In genomic region chr17:25556630-25557354, GRCm38 (mm10) we compare ENCODE assay signal across 9 mouse cellular contexts. TPM values are rescaled to one million over a fixed set of nuclear protein-coding genes. Genes with fewer than 3 reads are reported as not detected.
DNase-seq lines count a peak whose midpoint lies in the region; ATAC-seq and TF ChIP-seq lines count a peak whose summit lies in the region.
"Had no signal": no experiment of that assay in that cellular context is flagged by ENCODE, and none has a peak within 500 bp of the region (broad histone marks: within the 10 kb centered on the region; RNA-seq: fewer than 3 reads in every experiment).

No protein-coding gene starts in this region.

- no peaks in the 10 kb centered on the region for H3K9me3 ChIP-seq in kidney, embryonic 15.5 days (replicated peaks)
- no peaks in the 10 kb centered on the region for H3K9me3 ChIP-seq in hindbrain, embryonic 15.5 days
- H3K9me3 ChIP-seq in liver, embryonic 13.5 days (replicated peaks) = no peaks in the 10 kb centered on the region

- 9% methylated on average over 21 of the region's 21 CpGs for WGBS in kidney, embryonic 15.5 days
- 10% methylated on average over 21 of the region's 21 CpGs for WGBS in hindbrain, embryonic 15.5 days
- WGBS in liver, embryonic 13.5 days (ENCODE audit: insufficient replicate concordance) = 7% methylated on average over 21 of the region's 21 CpGs
- WGBS in cerebellum, adult 2 months = 29% methylated on average over 21 of the region's 21 CpGs

- TF ChIP-seq CTCF in cerebellum, adult 2 months (IDR thresholded peaks at IDR 0.05; ENCODE audit: borderline replicate concordance, insufficient read depth, low read depth, low read length) = no peak

- H3K27me3 ChIP-seq in kidney, embryonic 15.5 days = peaks cover 14% of the 10 kb centered on the region
- no peaks in the 10 kb centered on the region for H3K27me3 ChIP-seq in hindbrain, embryonic 15.5 days
- H3K27me3 ChIP-seq in liver, embryonic 13.5 days = peaks cover 51% of the 10 kb centered on the region
- H3K27me3 ChIP-seq in cerebellum, adult 2 months (ENCODE audit: control insufficient read depth, insufficient read depth, low read length) = no peaks in the 10 kb centered on the region

- peak overlapping the region; percentile 33 for H3K4me3 ChIP-seq in kidney, embryonic 15.5 days (replicated peaks)
- H3K4me3 ChIP-seq in hindbrain, embryonic 15.5 days = peak overlapping the region; percentile 22
- H3K4me3 ChIP-seq in liver, embryonic 13.5 days (replicated peaks) = no peak overlapping the region
- no peak overlapping the region for H3K4me3 ChIP-seq in cerebellum, adult 2 months (replicated peaks; ENCODE audit: insufficient read depth, low read depth, low read length)

- peak overlapping the region; percentile 56 for H3K27ac ChIP-seq in kidney, embryonic 15.5 days
- H3K27ac ChIP-seq in hindbrain, embryonic 15.5 days (replicated peaks) = peak overlapping the region; percentile 73
- H3K27ac ChIP-seq in liver, embryonic 13.5 days = no peak overlapping the region
- H3K27ac ChIP-seq in cerebellum, adult 2 months (ENCODE audit: insufficient read depth, low read length) = no peak overlapping the region

- ATAC-seq in kidney, embryonic 15.5 days (replicated peaks; ENCODE audit: low FRiP score) = peak; percentile 55
- peak; percentile 49; the same call in 1 of the 2 replicates for ATAC-seq in hindbrain, embryonic 15.5 days (ENCODE audit: low FRiP score, low read depth)
- no peak for ATAC-seq in liver, embryonic 13.5 days (ENCODE audit: low read depth)

- peak overlapping the region; percentile 64 for H3K4me2 ChIP-seq in kidney, embryonic 15.5 days
- peak overlapping the region; percentile 62 for H3K4me2 ChIP-seq in hindbrain, embryonic 15.5 days
- peak overlapping the region; percentile 23 for H3K4me2 ChIP-seq in liver, embryonic 13.5 days

- no peak for TF ChIP-seq POLR2A in cerebellum, adult 2 months (IDR thresholded peaks at IDR 0.05; ENCODE audit: borderline replicate concordance, insufficient read depth, low read length)

- peaks cover 24% of the 10 kb centered on the region for H3K4me1 ChIP-seq in kidney, embryonic 15.5 days
- H3K4me1 ChIP-seq in hindbrain, embryonic 15.5 days (replicated peaks) = peaks cover 40% of the 10 kb centered on the region
- 0 out of 2 replicates have a peak, but pooled peaks cover 3% of the 10 kb centered on the region for H3K4me1 ChIP-seq in liver, embryonic 13.5 days (replicated peaks)
- H3K4me1 ChIP-seq in cerebellum, adult 2 months (ENCODE audit: control insufficient read depth, insufficient read depth, low read length) = peaks cover 6% of the 10 kb centered on the region

- DNase-seq in kidney, adult 18-20 months = no peak
- DNase-seq in embryo, embryonic 9.5 days (ENCODE audit: extremely low spot score) = peak; percentile 59
- no peak for DNase-seq in liver, embryonic 13.5 days
- DNase-seq in yolk sac, embryonic 10.5 days (ENCODE audit: low spot score) = peak; percentile 17
- DNase-seq in cerebellum, adult 2 months = no peak
- no peak for DNase-seq in lung, postnatal 25 days (ENCODE audit: low spot score)

- peak overlapping the region; percentile 16; the same call in 1 of the 2 replicates for H3K9ac ChIP-seq in kidney, embryonic 15.5 days
- H3K9ac ChIP-seq in hindbrain, embryonic 15.5 days = peak overlapping the region; percentile 34
- H3K9ac ChIP-seq in liver, embryonic 13.5 days = no peak overlapping the region

- no peaks in the 10 kb centered on the region for H3K36me3 ChIP-seq in kidney, embryonic 15.5 days
- no peaks in the 10 kb centered on the region for H3K36me3 ChIP-seq in hindbrain, embryonic 15.5 days
- no peaks in the 10 kb centered on the region for H3K36me3 ChIP-seq in liver, embryonic 13.5 days

RNA-seq across cellular contexts. Expression of gene Sox8, which starts 13.7 kb away (rescaled TPM):
- 5.1 and 5.9 TPM in 2 replicates for polyA plus RNA-seq in kidney, embryonic 15.5 days (2015; fragmentation: Nextera tagmentation; extraction: Ambion mirVana)
- polyA plus RNA-seq in hindbrain, embryonic 15.5 days (2015; fragmentation: Nextera tagmentation; extraction: Ambion mirVana) = 17.8 and 23.8 TPM in 2 replicates
- 0.28 and 0.29 TPM in 2 replicates for polyA plus RNA-seq in liver, embryonic 13.5 days (2015; fragmentation: Nextera tagmentation; extraction: Ambion mirVana)
- 35.9 and 38.0 TPM in 2 replicates for polyA plus RNA-seq in cerebellum, adult 2 months (2012; rRNA removed)

RNA-seq across cellular contexts. Expression of gene Lmf1, which starts 22.1 kb away (rescaled TPM):
- 30.9 and 32.1 TPM in 2 replicates for polyA plus RNA-seq in kidney, embryonic 15.5 days (2015; fragmentation: Nextera tagmentation; extraction: Ambion mirVana)
- 23.8 and 25.1 TPM in 2 replicates for polyA plus RNA-seq in hindbrain, embryonic 15.5 days (2015; fragmentation: Nextera tagmentation; extraction: Ambion mirVana)
- 11.3 and 11.6 TPM in 2 replicates for polyA plus RNA-seq in liver, embryonic 13.5 days (2015; fragmentation: Nextera tagmentation; extraction: Ambion mirVana)
- polyA plus RNA-seq in cerebellum, adult 2 months (2012; rRNA removed) = 18.6 and 19.1 TPM in 2 replicates

RNA-seq across cellular contexts. Expression of gene Sstr5, which starts 59.7 kb away (rescaled TPM):
- not detected in 2 replicates for polyA plus RNA-seq in kidney, embryonic 15.5 days (2015; fragmentation: Nextera tagmentation; extraction: Ambion mirVana)
- 0.64 and 0.77 TPM in 2 replicates for polyA plus RNA-seq in hindbrain, embryonic 15.5 days (2015; fragmentation: Nextera tagmentation; extraction: Ambion mirVana)
- polyA plus RNA-seq in liver, embryonic 13.5 days (2015; fragmentation: Nextera tagmentation; extraction: Ambion mirVana) = not detected in 2 replicates
- polyA plus RNA-seq in cerebellum, adult 2 months (2012; rRNA removed) = 0.11 and 0.16 TPM in 2 replicates
- polyA plus RNA-seq: gonadal fat pad, adult 2 months had no signal

Comparison
In these comparisons a context has a peak if more than half of its experiments do, and no peak if none do; other contexts are left out.
1. H3K27ac ChIP-seq: peak in kidney, embryonic 15.5 days (single experiment) and hindbrain, embryonic 15.5 days (single experiment); none in liver, embryonic 13.5 days (single experiment) and cerebellum, adult 2 months (single experiment).
2. H3K4me3 ChIP-seq: peak in kidney, embryonic 15.5 days (single experiment) and hindbrain, embryonic 15.5 days (single experiment); none in liver, embryonic 13.5 days (single experiment) and cerebellum, adult 2 months (single experiment).
3. DNase-seq: peak in embryo, embryonic 9.5 days (single experiment) and yolk sac, embryonic 10.5 days (single experiment); none in kidney, adult 18-20 months (single experiment), liver, embryonic 13.5 days (single experiment), cerebellum, adult 2 months (0 of 2) and lung, postnatal 25 days (single experiment).
4. Peak in every context shown above with its lines, with median percentiles within 50 percentile points of each other: H3K4me2 ChIP-seq.